Mouse (Mus musculus): ENCODE data around the gene Krt9. TPM values are rescaled to one million over a fixed set of nuclear protein-coding genes. Genes with fewer than 3 reads are reported as not detected.
"Not testable (repeated sequence)": the region's sequence is repeated elsewhere in the genome, so short reads cannot be mapped to it uniquely, and the experiment has no call there.

Gene Krt9
- not detected for total RNA-seq (2021)
- long read RNA-seq, experiment 1 = 0 reads
- long read RNA-seq, experiment 2 = 0 reads

GRCm38 (mm10) chr11:100192992-100193391, at the start of gene Krt9:
Krt9 (minus strand) TSS chr11:100193246.
- no peak for DNase-seq

- not testable (repeated sequence) for DNase-seq
These were observed 47.2 kb upstream of the Krt9 start for GRCm38 (mm10) chr11:100240272-100240671.

- DNase-seq = no peak
These were observed 28.7 kb upstream of the Krt9 start for GRCm38 (mm10) chr11:100221741-100222140.

GRCm38 (mm10) chr11:100219304-100219703, 26.3 kb upstream of the Krt9 start:
- DNase-seq = no peak

- DNase-seq = no peak
These were observed 15.5 kb upstream of the Krt9 start for GRCm38 (mm10) chr11:100208542-100208941.

GRCm38 (mm10) chr11:100207498-100207897, 14.5 kb upstream of the Krt9 start, which contains the start of gene Krt14:
Krt14 (minus strand) TSS chr11:100207548.
- DNase-seq = no peak

GRCm38 (mm10) chr11:100203448-100203847, 10.4 kb upstream of the Krt9 start:
- peak; percentile 47 to 51 for DNase-seq

- no peak for DNase-seq
These were observed 9.9 kb upstream of the Krt9 start for GRCm38 (mm10) chr11:100202906-100203305.

GRCm38 (mm10) chr11:100200104-100200820, 7.2 kb upstream of the Krt9 start:
- peak; percentile 7 to 24 for DNase-seq

- peak; percentile 30 to 38 for DNase-seq
These were observed 5.6 kb upstream of the Krt9 start for GRCm38 (mm10) chr11:100198666-100199065.

- DNase-seq = no peak
These were observed 1.2 kb downstream of the Krt9 start for GRCm38 (mm10) chr11:100191820-100192219.

- no peak for DNase-seq
These were observed 6.3 kb downstream of the Krt9 start for GRCm38 (mm10) chr11:100186736-100187135.

- DNase-seq = no peak
These were observed 11.3 kb downstream of the Krt9 start for GRCm38 (mm10) chr11:100181725-100182124.

- no peak for DNase-seq
These were observed 13.8 kb downstream of the Krt9 start for GRCm38 (mm10) chr11:100179260-100179659.

- DNase-seq = no peak
These were observed 14.7 kb downstream of the Krt9 start for GRCm38 (mm10) chr11:100178307-100178706.

GRCm38 (mm10) chr11:100176791-100177190, 16.3 kb downstream of the Krt9 start:
- no peak for DNase-seq

GRCm38 (mm10) chr11:100168765-100169762, 24.0 kb downstream of the Krt9 start:
- DNase-seq = peak; percentile 77 to 79

- DNase-seq = no peak
These were observed 25.0 kb downstream of the Krt9 start for GRCm38 (mm10) chr11:100168071-100168470.

- DNase-seq = no peak
These were observed 28.7 kb downstream of the Krt9 start for GRCm38 (mm10) chr11:100164392-100164791.

GRCm38 (mm10) chr11:100157908-100158477, 35.1 kb downstream of the Krt9 start:
- DNase-seq = no peak

GRCm38 (mm10) chr11:100157331-100157730, 35.7 kb downstream of the Krt9 start:
- DNase-seq = no peak

- no peak for DNase-seq
These were observed 37.4 kb downstream of the Krt9 start for GRCm38 (mm10) chr11:100155497-100156255.

All from adrenal gland, postnatal 36 days (tissue).